Mouse (Mus musculus) limb, embryonic 11.5 days (tissue): ENCODE results near the gene Sdr9c7. TPM values are rescaled to one million over a fixed set of nuclear protein-coding genes. Genes with fewer than 3 reads are reported as not detected.

Source experiments
- ATAC-seq: fragments of 200-750 bp; cut with Nextera tagmentation; 2 replicates; pipeline ENCODE4 v1.8.0; 2017; ENCODE audit warnings: low read depth; ENCODE audit not compliant: insufficient number of reproducible peaks, low FRiP score, low TSS enrichment
- DNase-seq: peaks from one replicate; pipeline ENCODE4 v3.0.0-alpha.2; 2015; ENCODE audit warnings: low spot score
- H3K27ac ChIP-seq: fragments of 300-500 bp; sonication (generic); replicated peaks from 2 replicates; pipeline ENCODE4 v1.5.1; 2014; ENCODE audit warnings: low read depth, mild to moderate bottlenecking, low read length
- H3K27me3 ChIP-seq: fragments of 300-500 bp; sonication (generic); 2 replicates; pipeline ENCODE4 v1.6.1; 2014; ENCODE audit warnings: mild to moderate bottlenecking, low read length, mixed read lengths; ENCODE audit not compliant: control insufficient read depth, insufficient read depth
- H3K36me3 ChIP-seq: fragments of 300-500 bp; sonication (generic); 2 replicates; pipeline ENCODE4 v1.6.1; 2014; ENCODE audit warnings: mild to moderate bottlenecking, low read length, moderate library complexity, mixed read lengths; ENCODE audit not compliant: control insufficient read depth, insufficient read depth
- H3K4me1 ChIP-seq: fragments of 300-500 bp; sonication (generic); 2 replicates; pipeline ENCODE4 v1.6.1; 2014; ENCODE audit warnings: low read length, mixed read lengths; ENCODE audit not compliant: control insufficient read depth, insufficient read depth
- H3K4me2 ChIP-seq: fragments of 300-500 bp; sonication (generic); 2 replicates; pipeline ENCODE4 v1.6.1; 2014; ENCODE audit warnings: low read depth, mild to moderate bottlenecking, moderate library complexity; ENCODE audit not compliant: severe bottlenecking
- H3K4me3 ChIP-seq: fragments of 300-500 bp; sonication (generic); 2 replicates; pipeline ENCODE4 v1.5.1; 2014; ENCODE audit warnings: low read depth, low read length
- H3K9ac ChIP-seq: fragments of 300-500 bp; sonication (generic); 2 replicates; pipeline ENCODE4 v1.6.1; 2014; ENCODE audit warnings: mild to moderate bottlenecking, low read length
- H3K9me3 ChIP-seq: fragments of 300-500 bp; sonication (generic); 2 replicates; pipeline ENCODE4 v1.6.1; 2016; ENCODE audit warnings: low read length; ENCODE audit not compliant: control insufficient read depth
- WGBS: fragments of 180-500 bp; shearing (Covaris S2); extraction: QIAGEN DNeasy Blood & Tissue Kit; methylation state at CpG from one replicate; pipeline ENCODE4 v1.1.7; 2014; 5-methylcytosine and 5-hydroxymethylcytosine counted together
- polyA plus RNA-seq: library from polyadenylated mRNA; unstranded; fragments of >200 nt; fragmentation: Nextera tagmentation; extraction: Ambion mirVana; gene quantifications from 2 replicates; pipeline ENCODE4 v1.2.1, GENCODE M21; 2014

Sdr9c7 gene
- polyA plus RNA-seq, result not detected in 2 replicates

- no peak for DNase-seq
- no peak for ATAC-seq
- Histone ChIP-seq H3K4me2 (no peak within 1 kb of the TSS), H3K36me3 (no peaks in the 10 kb centered on the region), H3K4me3 (no peak within 1 kb of the TSS), H3K27me3 (no peaks in the 10 kb centered on the region), H3K4me1 (no peaks in the 10 kb centered on the region), H3K9me3 (no peaks in the 10 kb centered on the region), H3K9ac (no peak within 1 kb of the TSS), H3K27ac (no peak within 1 kb of the TSS)
- 81% methylated on average over 2 of the region's 2 CpGs for WGBS
Observed at GRCm38 (mm10) chr10:127898218-127898617, at the start of gene Sdr9c7. TSS of gene Sdr9c7 (plus strand) at chr10:127898518.

GRCm38 (mm10) chr10:127849628-127850027 lies 48.7 kb upstream of the Sdr9c7 start, which contains the start of gene Rdh19:
TSS of gene Rdh19 (plus strand) at chr10:127849928.
- no peak for ATAC-seq

GRCm38 (mm10) chr10:127856376-127856775 lies 41.9 kb upstream of the Sdr9c7 start:
- Histone ChIP-seq H3K27ac (no peak overlapping the region), H3K27me3 (no peaks in the 10 kb centered on the region), H3K4me3 (no peak overlapping the region)

More at GRCm38 (mm10) chr10:127849628-127850027, 48.7 kb upstream of the Sdr9c7 start, which contains the start of gene Rdh19:
- Histone ChIP-seq H3K9me3 (no peaks in the 10 kb centered on the region), H3K4me2 (no peak within 1 kb of the TSS), H3K27ac (no peak within 1 kb of the TSS), H3K4me1 (no peaks in the 10 kb centered on the region), H3K4me3 (no peak within 1 kb of the TSS), H3K36me3 (no peaks in the 10 kb centered on the region), H3K27me3 (no peaks in the 10 kb centered on the region), H3K9ac (no peak within 1 kb of the TSS)
- 87% methylated on average over 1 of the region's 1 CpGs for WGBS
- no peak for DNase-seq

GRCm38 (mm10) chr10:127864931-127865330 lies 33.4 kb upstream of the Sdr9c7 start:
- no peak overlapping the region for H3K9ac ChIP-seq
- H3K4me3 ChIP-seq, result no peak overlapping the region
- H3K4me1 ChIP-seq, result no peaks in the 10 kb centered on the region
- H3K27ac ChIP-seq, result no peak overlapping the region
- H3K4me2 ChIP-seq, result no peak overlapping the region
- no peak for ATAC-seq
- no peaks in the 10 kb centered on the region for H3K36me3 ChIP-seq
- no peaks in the 10 kb centered on the region for H3K9me3 ChIP-seq
- no peaks in the 10 kb centered on the region for H3K27me3 ChIP-seq
- no peak for DNase-seq

More at GRCm38 (mm10) chr10:127856376-127856775, 41.9 kb upstream of the Sdr9c7 start:
- ATAC-seq, result no peak
- Histone ChIP-seq H3K4me1 (no peaks in the 10 kb centered on the region), H3K9ac (no peak overlapping the region), H3K4me2 (no peak overlapping the region), H3K36me3 (no peaks in the 10 kb centered on the region), H3K9me3 (no peaks in the 10 kb centered on the region)
- no peak for DNase-seq

GRCm38 (mm10) chr10:127866232-127866631 lies 32.1 kb upstream of the Sdr9c7 start, which contains the start of gene Rdh16f2:
TSS of gene Rdh16f2 (plus strand) at chr10:127866474.
- Histone ChIP-seq H3K36me3 (no peaks in the 10 kb centered on the region), H3K4me2 (no peak within 1 kb of the TSS), H3K27me3 (no peaks in the 10 kb centered on the region), H3K9me3 (no peaks in the 10 kb centered on the region), H3K27ac (no peak within 1 kb of the TSS), H3K4me3 (no peak within 1 kb of the TSS), H3K4me1 (no peaks in the 10 kb centered on the region), H3K9ac (no peak within 1 kb of the TSS)
- DNase-seq (no peak), ATAC-seq (no peak)
- 84% methylated on average over 3 of the region's 3 CpGs for WGBS

GRCm38 (mm10) chr10:127872484-127872883 lies 25.8 kb upstream of the Sdr9c7 start:
- Histone ChIP-seq H3K4me1 (no peaks in the 10 kb centered on the region), H3K36me3 (no peaks in the 10 kb centered on the region), H3K4me3 (no peak overlapping the region), H3K9me3 (no peaks in the 10 kb centered on the region), H3K27me3 (no peaks in the 10 kb centered on the region), H3K27ac (no peak overlapping the region), H3K4me2 (no peak overlapping the region), H3K9ac (no peak overlapping the region)
- DNase-seq (no peak), ATAC-seq (no peak)
- 78% methylated on average over 4 of the region's 4 CpGs for WGBS

- WGBS, result 48% methylated on average over 2 of the region's 2 CpGs
- Histone ChIP-seq H3K27ac (no peak overlapping the region), H3K9ac (no peak overlapping the region), H3K36me3 (no peaks in the 10 kb centered on the region), H3K4me2 (no peak overlapping the region), H3K4me3 (no peak overlapping the region), H3K9me3 (no peaks in the 10 kb centered on the region), H3K4me1 (no peaks in the 10 kb centered on the region), H3K27me3 (no peaks in the 10 kb centered on the region)
- no peak for DNase-seq
- ATAC-seq, result no peak
Observed at GRCm38 (mm10) chr10:127877681-127878080, 20.6 kb upstream of the Sdr9c7 start.

- no peaks in the 10 kb centered on the region for H3K9me3 ChIP-seq
- no peak overlapping the region for H3K9ac ChIP-seq
- 75% methylated on average over 3 of the region's 3 CpGs for whole genome bisulfite sequencing
- H3K4me1 ChIP-seq, result no peaks in the 10 kb centered on the region
- H3K4me2 ChIP-seq, result no peak overlapping the region
- ATAC-seq, result no peak
- H3K4me3 ChIP-seq, result no peak overlapping the region
- H3K36me3 ChIP-seq, result no peaks in the 10 kb centered on the region
- no peak for DNase-seq
- H3K27me3 ChIP-seq, result no peaks in the 10 kb centered on the region
- H3K27ac ChIP-seq, result no peak overlapping the region
Observed at GRCm38 (mm10) chr10:127878262-127879057, 19.9 kb upstream of the Sdr9c7 start.
